Mouse (Mus musculus) brain, embryonic 14.5 days (tissue): ENCODE measurements around the gene Zmiz1. TPM values are rescaled to one million over a fixed set of nuclear protein-coding genes. Genes with fewer than 3 reads are reported as not detected.
A peak's percentile ranks its signal among the peaks of the same experiment; 100 is the strongest.

Source experiments
- DNase-seq: peaks from one replicate; pipeline ENCODE4 v3.0.0-alpha.2; 2011; ENCODE audit warnings: low read depth
- CTCF ChIP-seq: fragments of 200-500 bp; IDR thresholded peaks from 2 replicates; pipeline ENCODE4 v1.5.1; 2012; ENCODE audit warnings: inconsistent platforms, mild to moderate bottlenecking, moderate library complexity, borderline replicate concordance; ENCODE audit not compliant: insufficient read depth, insufficient read length; ENCODE audit errors: extremely low read depth
- POLR2A ChIP-seq: fragments of 200-500 bp; IDR thresholded peaks from 2 replicates; pipeline ENCODE4 v1.6.1; 2012; ENCODE audit warnings: mild to moderate bottlenecking, inconsistent platforms, borderline replicate concordance; ENCODE audit not compliant: poor library complexity, insufficient read depth, insufficient read length, severe bottlenecking; ENCODE audit errors: extremely low read depth
- polyA plus RNA-seq: library from polyadenylated mRNA; depleted of rRNA; stranded (reverse); fragments of >200 nt; gene quantifications from 2 replicates; pipeline ENCODE4 v1.2.3, GENCODE M21; 2012

Zmiz1 gene
- polyA plus RNA-seq, 1 experiment, result 141 TPM

- no peak for TF ChIP-seq POLR2A
- no peak for TF ChIP-seq CTCF
- DNase-seq, result no peak
Measured at GRCm38 (mm10) chr14:25614684-25615083, 155.7 kb downstream of the Zmiz1 start.

- DNase-seq, result no peak
- TF ChIP-seq POLR2A (no peak), CTCF (no peak)
Measured at GRCm38 (mm10) chr14:25615602-25616001, 156.6 kb downstream of the Zmiz1 start.

GRCm38 (mm10) chr14:25616009-25616723 lies 157.2 kb downstream of the Zmiz1 start:
- DNase-seq, result no peak
- TF ChIP-seq POLR2A, result no peak
- TF ChIP-seq CTCF, result no peak

GRCm38 (mm10) chr14:25617264-25617663 lies 158.3 kb downstream of the Zmiz1 start:
- no peak for DNase-seq
- TF ChIP-seq POLR2A (no peak), CTCF (no peak)

- TF ChIP-seq POLR2A (no peak), CTCF (no peak)
- DNase-seq, result no peak
Measured at GRCm38 (mm10) chr14:25619066-25619762, 160.2 kb downstream of the Zmiz1 start.

GRCm38 (mm10) chr14:25620766-25621165 lies 161.8 kb downstream of the Zmiz1 start:
- TF ChIP-seq CTCF (no peak), POLR2A (no peak)
- no peak for DNase-seq

- DNase-seq, result peak; percentile 71
- no peak for TF ChIP-seq POLR2A
- TF ChIP-seq CTCF, result no peak
Measured at GRCm38 (mm10) chr14:25623698-25624097, 164.7 kb downstream of the Zmiz1 start.

- DNase-seq, result no peak
- TF ChIP-seq POLR2A (no peak), CTCF (no peak)
Measured at GRCm38 (mm10) chr14:25624659-25625058, 165.7 kb downstream of the Zmiz1 start.

- no peak for DNase-seq
- no peak for TF ChIP-seq CTCF
- no peak for TF ChIP-seq POLR2A
Measured at GRCm38 (mm10) chr14:25627599-25628255, 168.7 kb downstream of the Zmiz1 start.

- TF ChIP-seq POLR2A, result no peak
- DNase-seq, result no peak
Measured at GRCm38 (mm10) chr14:25628448-25629099, 169.6 kb downstream of the Zmiz1 start.

GRCm38 (mm10) chr14:25629866-25630606 lies 171.1 kb downstream of the Zmiz1 start:
- TF ChIP-seq CTCF (no peak), POLR2A (no peak)
- DNase-seq, result no peak
